ENCODE assay signal across 14 mouse cellular contexts in the genomic region with DNA sequence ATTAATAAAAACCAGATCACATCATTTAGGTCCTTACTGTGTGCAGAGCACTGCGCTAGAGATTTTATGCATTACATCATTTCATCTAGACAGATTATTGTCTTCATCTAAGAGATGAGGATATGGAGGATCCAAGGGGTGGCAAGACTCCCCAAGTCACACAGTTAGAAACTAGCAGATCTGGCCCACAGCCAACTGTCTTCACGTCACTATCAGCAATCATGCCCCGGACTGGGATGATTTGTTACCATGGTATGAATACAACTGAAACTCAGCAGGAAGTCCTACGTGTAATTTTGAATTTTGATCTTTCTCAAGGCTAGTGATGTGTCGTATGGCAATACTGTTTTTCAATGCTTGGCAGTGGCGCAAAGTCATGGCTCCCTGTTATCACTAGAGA. TPM values are rescaled to one million over a fixed set of nuclear protein-coding genes. Genes with fewer than 3 reads are reported as not detected.
DNase-seq lines count a peak whose midpoint lies in the region; ATAC-seq and TF ChIP-seq lines count a peak whose summit lies in the region.
"Had no signal": no experiment of that assay in that cellular context is flagged by ENCODE, and none has a peak within 500 bp of the region (broad histone marks: within the 10 kb centered on the region; RNA-seq: fewer than 3 reads in every experiment).

No protein-coding gene starts in this region.

- DNase-seq in adrenal gland, adult (ENCODE audit: inconsistent age in 2 of 2, low spot score in 1 of 2), result peak; percentile 66 to 78
- DNase-seq in adrenal gland, postnatal 4 days (ENCODE audit: low spot score in 2 of 2), result no peak
- no peak for DNase-seq in left cerebral cortex, adult 2 months (ENCODE audit: extremely low spot score in 1 of 2, low spot score in 2 of 2)
- no peak for DNase-seq in left cerebral cortex, adult 18-20 months (ENCODE audit: low spot score in 2 of 2)
- DNase-seq in NIH3T3 (ENCODE audit: low read depth), result peak; percentile 40
- no peak for DNase-seq in gastrocnemius, postnatal 14 days
- DNase-seq in layer of hippocampus, adult 11-12 months (ENCODE audit: low spot score), result no peak
- DNase-seq: gastrocnemius, adult 2 months; heart, postnatal 36 days; lung, postnatal 4 days had no signal

- peak overlapping the region; percentile 15; the same call in 1 of the 2 replicates for H3K27ac ChIP-seq in left cerebral cortex, adult 2 months
- H3K27ac ChIP-seq: gastrocnemius, adult 2 months; kidney, embryonic 15.5 days; liver, embryonic 15.5 days had no signal

- H3K4me3 ChIP-seq in left cerebral cortex, adult 2 months, result no peak overlapping the region
- H3K4me3 ChIP-seq: gastrocnemius, adult 2 months; kidney, embryonic 15.5 days; liver, embryonic 15.5 days; myocyte had no signal

- no peak for TF ChIP-seq CTCF in left cerebral cortex, adult 2 months (IDR thresholded peaks at IDR 0.05)

- ATAC-seq in granulocyte monocyte progenitor cell, adult 5-6 weeks (replicated peaks; ENCODE audit: poor library complexity, severe bottlenecking), result peak; percentile 40

- intact Hi-C loops in left cerebral cortex, adult 2 months (cut with DNase I), result loop anchor here (5.0 kb wide), 2 partner anchors 107 to 202 kb away; no protein-coding TSS in a partner anchor
- intact Hi-C loops in gastrocnemius, postnatal 14 days (cut with DNase I; ENCODE audit: low total_unique reads), result no loop called here

RNA-seq across cellular contexts. Expression of gene Srgap3, which starts 18.2 kb away (rescaled TPM):
- total RNA-seq in adrenal gland, postnatal 4 days (2021), result 10 to 100 TPM; 25.8 to 27.8 TPM
- 100 to 1,000 TPM; 232 to 236 TPM for total RNA-seq in left cerebral cortex, adult 2 months (2021)
- 100 to 1,000 TPM; 217 to 223 TPM for total RNA-seq in left cerebral cortex, adult 18-20 months (2021)
- total RNA-seq in granulocyte monocyte progenitor cell, adult 5-6 weeks (2014; fragmentation: Nextera tagmentation), result 3.4 and 4.0 TPM in 2 replicates
- total RNA-seq in granulocyte monocyte progenitor cell, adult 5-6 weeks (2017), result 0.88 and 1.8 TPM in 2 replicates
- total RNA-seq in gastrocnemius, postnatal 14 days (2021), result 1 to 10 TPM; 4.1 to 5.0 TPM

Comparison
In these comparisons a context has a peak if more than half of its experiments do, and no peak if none do; other contexts are left out.
1. DNase-seq: peak in adrenal gland, adult (2 of 2) and NIH3T3 (single experiment); none in adrenal gland, postnatal 4 days (0 of 2), left cerebral cortex, adult 2 months (0 of 2), left cerebral cortex, adult 18-20 months (0 of 2), gastrocnemius, postnatal 14 days (single experiment) and layer of hippocampus, adult 11-12 months (single experiment).
2. RNA of gene Srgap3, which starts 18.2 kb away (total RNA-seq): 232 to 236 TPM in left cerebral cortex, adult 2 months and 217 to 223 TPM in left cerebral cortex, adult 18-20 months; 25.8 to 27.8 TPM in adrenal gland, postnatal 4 days, 4.1 to 5.0 TPM in gastrocnemius, postnatal 14 days and 0.88 to 4.0 TPM in granulocyte monocyte progenitor cell, adult 5-6 weeks; every median in the first group is over 4 times any median in the second.